Mouse (Mus musculus): ENCODE measurements at regions not wholly inside any gene's neighbourhood (a gene's known extent, or its start where the extent isn't known, plus 50 kb on each side); places are given as distances from the start of the nearest gene placed in this dataset.

- no peak for DNase-seq (ENCODE audit: low spot score)
Observed at GRCm38 (mm10) chr16:53480664-53481063, 1026.8 kb upstream of the Alcam start.

GRCm38 (mm10) chr16:53439511-53439910, 985.6 kb upstream of the Alcam start:
- no peak for DNase-seq (ENCODE audit: low spot score)

GRCm38 (mm10) chr16:53418416-53418815, 964.5 kb upstream of the Alcam start:
- no peak for DNase-seq (ENCODE audit: low spot score)

GRCm38 (mm10) chr16:53385176-53385575, 931.3 kb upstream of the Alcam start:
- no peak for DNase-seq (ENCODE audit: low spot score)

- DNase-seq (ENCODE audit: low spot score), result no peak
Observed at GRCm38 (mm10) chr16:53342153-53342552, 888.3 kb upstream of the Alcam start.

GRCm38 (mm10) chr16:53326353-53326752, 872.5 kb upstream of the Alcam start:
- DNase-seq (ENCODE audit: low spot score), result no peak

- no peak for DNase-seq (ENCODE audit: low spot score)
Observed at GRCm38 (mm10) chr16:53292081-53292480, 838.2 kb upstream of the Alcam start.

- no peak for DNase-seq (ENCODE audit: low spot score)
Observed at GRCm38 (mm10) chr16:53282014-53282413, 828.1 kb upstream of the Alcam start.

- DNase-seq (ENCODE audit: low spot score), result peak; percentile 83
Observed at GRCm38 (mm10) chr16:53266116-53266515, 812.2 kb upstream of the Alcam start.

GRCm38 (mm10) chr16:53245365-53245764, 791.5 kb upstream of the Alcam start:
- no peak for DNase-seq (ENCODE audit: low spot score)

- no peak for DNase-seq (ENCODE audit: low spot score)
Observed at GRCm38 (mm10) chr16:53242126-53242537, 788.3 kb upstream of the Alcam start.

GRCm38 (mm10) chr16:53218886-53219285, 765.0 kb upstream of the Alcam start:
- DNase-seq (ENCODE audit: low spot score), result no peak

- peak; percentile 74 for DNase-seq (ENCODE audit: low spot score)
Observed at GRCm38 (mm10) chr16:53201449-53201848, 747.6 kb upstream of the Alcam start.

GRCm38 (mm10) chr16:53186444-53186843, 732.6 kb upstream of the Alcam start:
- no peak for DNase-seq (ENCODE audit: low spot score)

GRCm38 (mm10) chr16:53156352-53156751, 702.5 kb upstream of the Alcam start:
- no peak for DNase-seq (ENCODE audit: low spot score)

- DNase-seq (ENCODE audit: low spot score), result no peak
Observed at GRCm38 (mm10) chr16:53130677-53131076, 676.8 kb upstream of the Alcam start.

GRCm38 (mm10) chr16:53108726-53109125, 654.9 kb upstream of the Alcam start:
- DNase-seq (ENCODE audit: low spot score), result no peak

GRCm38 (mm10) chr16:53095396-53095929, 641.6 kb upstream of the Alcam start:
- no peak for DNase-seq (ENCODE audit: low spot score)

- DNase-seq (ENCODE audit: low spot score), result no peak
Observed at GRCm38 (mm10) chr16:53073856-53074568, 620.1 kb upstream of the Alcam start.

- DNase-seq (ENCODE audit: low spot score), result no peak
Observed at GRCm38 (mm10) chr16:53071887-53072682, 618.2 kb upstream of the Alcam start.

GRCm38 (mm10) chr16:53064151-53064550, 610.3 kb upstream of the Alcam start:
- DNase-seq (ENCODE audit: low spot score), result no peak

- DNase-seq (ENCODE audit: low spot score), result no peak
Observed at GRCm38 (mm10) chr16:53063061-53063460, 609.2 kb upstream of the Alcam start.

GRCm38 (mm10) chr16:53026056-53026455, 572.2 kb upstream of the Alcam start:
- DNase-seq (ENCODE audit: low spot score), result no peak

Measured in retina, embryonic 14.5 days (tissue).